Comparison of ENCODE assay signal across 20 mouse cellular contexts in the genomic region with DNA sequence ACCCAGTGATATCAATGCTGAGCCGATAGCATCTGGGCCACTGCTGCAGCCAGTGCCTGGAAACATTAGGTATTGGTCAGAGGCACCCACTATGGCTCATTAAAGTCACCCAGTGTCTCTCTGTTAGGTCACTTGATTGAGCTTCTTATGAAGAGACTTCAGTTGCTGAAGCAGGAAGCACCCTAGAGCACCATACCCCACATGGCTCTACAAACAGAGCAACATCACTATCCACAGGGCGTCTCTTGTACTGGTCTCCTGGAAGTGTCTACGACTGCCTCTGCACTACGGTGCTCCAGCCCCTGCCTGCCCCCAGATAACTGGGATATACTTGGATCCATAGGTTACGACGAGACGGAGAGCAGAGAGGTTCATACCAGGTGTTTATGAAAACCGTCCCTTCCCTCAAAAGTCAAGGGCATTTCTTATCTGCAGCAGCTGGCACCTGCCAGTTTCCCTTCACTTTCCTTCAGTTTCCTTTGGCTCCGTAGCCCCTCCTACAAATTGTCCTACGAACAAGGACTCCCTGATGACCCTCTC.
"Had no signal": no experiment of that assay in that cellular context is flagged by ENCODE, and none has a peak within 500 bp of the region (broad histone marks: within the 10 kb centered on the region; RNA-seq: fewer than 3 reads in every experiment).

No protein-coding gene starts in this region.

- H3K27me3 ChIP-seq: liver, embryonic 13.5 days; liver, embryonic 15.5 days; lung, embryonic 15.5 days; megakaryocyte, embryonic 14.5 days; midbrain, embryonic 13.5 days; midbrain, embryonic 15.5 days; neural tube, embryonic 13.5 days; neural tube, embryonic 15.5 days had no signal

- ATAC-seq: liver, postnatal 0 days; lung, postnatal 0 days; midbrain, embryonic 13.5 days; midbrain, embryonic 15.5 days had no signal

- DNase-seq: liver, embryonic 13.5 days; liver, postnatal 0 days; lung, adult 2 months; lung, postnatal 14 days; lung, postnatal 36 days; right cerebral cortex, postnatal 25 days; spleen, adult 18-20 months; thymus, adult 2 months; thymus, postnatal 14 days; thymus, postnatal 36 days had no signal

- H3K4me2 ChIP-seq: liver, embryonic 13.5 days; liver, embryonic 15.5 days; lung, embryonic 15.5 days; midbrain, embryonic 11.5 days; midbrain, embryonic 13.5 days; midbrain, embryonic 15.5 days; neural tube, embryonic 13.5 days; neural tube, embryonic 15.5 days had no signal

- H3K9ac ChIP-seq: liver, embryonic 13.5 days; liver, embryonic 15.5 days; liver, postnatal 0 days; lung, embryonic 15.5 days; midbrain, embryonic 13.5 days; midbrain, embryonic 15.5 days; neural tube, embryonic 13.5 days; neural tube, embryonic 15.5 days had no signal

- H3K9me3 ChIP-seq: liver, embryonic 13.5 days; liver, embryonic 15.5 days; lung, embryonic 15.5 days; megakaryocyte, embryonic 14.5 days; midbrain, embryonic 13.5 days; midbrain, embryonic 15.5 days; neural tube, embryonic 13.5 days; neural tube, embryonic 15.5 days had no signal

- H3K4me3 ChIP-seq: liver, embryonic 13.5 days; liver, embryonic 15.5 days; lung, embryonic 15.5 days; megakaryocyte, embryonic 14.5 days; midbrain, embryonic 13.5 days; midbrain, embryonic 15.5 days; neural tube, embryonic 13.5 days; neural tube, embryonic 15.5 days had no signal

- H3K27ac ChIP-seq: liver, embryonic 13.5 days; liver, embryonic 15.5 days; lung, embryonic 15.5 days; macrophage; midbrain, embryonic 13.5 days; midbrain, embryonic 15.5 days; neural tube, embryonic 13.5 days; neural tube, embryonic 15.5 days had no signal

- H3K36me3 ChIP-seq: liver, embryonic 13.5 days; liver, embryonic 15.5 days; lung, embryonic 15.5 days; midbrain, embryonic 13.5 days; midbrain, embryonic 15.5 days; neural tube, embryonic 13.5 days; neural tube, embryonic 15.5 days had no signal

- H3K4me1 ChIP-seq: midbrain, embryonic 13.5 days; midbrain, embryonic 15.5 days; neural tube, embryonic 13.5 days; neural tube, embryonic 15.5 days had no signal
